10 mouse cellular contexts compared by ENCODE assay signal in the genomic region with DNA sequence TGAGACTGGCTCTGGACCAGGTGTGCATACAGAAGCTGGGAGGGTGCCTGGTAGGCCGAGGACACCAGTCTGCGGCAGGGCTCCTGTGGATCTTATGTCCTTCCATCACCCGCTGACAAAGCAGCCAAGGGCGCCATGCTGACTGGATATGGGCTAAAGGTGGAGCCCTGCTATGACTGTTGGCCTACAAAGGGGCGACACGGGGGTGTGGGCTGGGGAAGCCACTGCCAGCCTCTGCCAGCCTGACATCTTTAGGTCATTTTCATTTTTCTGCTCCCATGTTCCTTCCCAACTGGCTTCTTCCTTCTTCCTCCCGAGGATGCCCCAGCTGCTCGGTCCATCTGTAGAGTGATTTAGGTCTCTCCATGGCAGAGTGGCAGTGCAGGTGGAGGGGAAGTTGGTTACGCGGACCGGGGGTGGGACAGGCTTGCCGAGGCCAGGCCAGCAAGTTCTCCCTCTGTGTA.
DNase-seq lines count a peak whose midpoint lies in the region; ATAC-seq and TF ChIP-seq lines count a peak whose summit lies in the region.
"Had no signal": no experiment of that assay in that cellular context is flagged by ENCODE, and none has a peak within 500 bp of the region (broad histone marks: within the 10 kb centered on the region; RNA-seq: fewer than 3 reads in every experiment).

No protein-coding gene starts in this region.

- no peaks in the 10 kb centered on the region for H3K36me3 ChIP-seq in hindbrain, postnatal 0 days (ENCODE audit: insufficient read depth, low read length)
- H3K36me3 ChIP-seq in hindbrain, embryonic 14.5 days (replicated peaks; ENCODE audit: control insufficient read depth, insufficient read depth), result no peaks in the 10 kb centered on the region
- no peaks in the 10 kb centered on the region for H3K36me3 ChIP-seq in liver, embryonic 15.5 days (replicated peaks)

- intact Hi-C loops in left cerebral cortex, postnatal 25 days (cut with DNase I), result no loop called here

- 60% methylated on average over 12 of the region's 12 CpGs for WGBS in hindbrain, postnatal 0 days
- WGBS in hindbrain, embryonic 14.5 days, result 76% methylated on average over 12 of the region's 12 CpGs
- WGBS in bone marrow, adult 2 months, result 57% methylated on average over 12 of the region's 12 CpGs
- WGBS in liver, embryonic 15.5 days (ENCODE audit: insufficient replicate concordance), result 58% methylated on average over 12 of the region's 12 CpGs

- peaks cover 44% of the 10 kb centered on the region for H3K4me1 ChIP-seq in hindbrain, postnatal 0 days (ENCODE audit: insufficient read depth, low read length)
- peaks cover 52% of the 10 kb centered on the region for H3K4me1 ChIP-seq in hindbrain, embryonic 14.5 days (replicated peaks; ENCODE audit: control insufficient read depth, insufficient read depth, low read length)
- peaks cover 2% of the 10 kb centered on the region; the same call in 1 of the 2 replicates for H3K4me1 ChIP-seq in bone marrow, adult 2 months (ENCODE audit: control insufficient read depth, insufficient read depth, low read length)
- H3K4me1 ChIP-seq in liver, embryonic 15.5 days (replicated peaks), result peaks cover 61% of the 10 kb centered on the region

- no peak overlapping the region for H3K27ac ChIP-seq in hindbrain, postnatal 0 days
- no peak overlapping the region for H3K27ac ChIP-seq in hindbrain, embryonic 14.5 days
- H3K27ac ChIP-seq in bone marrow, adult 2 months (ENCODE audit: control insufficient read depth, insufficient read depth, low read depth, low read length, poor library complexity), result peak overlapping the region; percentile 12; the same call in 1 of the 2 replicates
- H3K27ac ChIP-seq in liver, embryonic 15.5 days (replicated peaks), result no peak overlapping the region; the same call in 1 of the 2 replicates

- ATAC-seq in hindbrain, postnatal 0 days, result peak; percentile 8; the same call in 1 of the 2 replicates
- no peak for ATAC-seq in hindbrain, embryonic 14.5 days (ENCODE audit: low FRiP score)
- no peak for ATAC-seq in liver, embryonic 15.5 days (ENCODE audit: insufficient read depth)
- ATAC-seq: lung, postnatal 0 days had no signal

- TF ChIP-seq CTCF in hindbrain, postnatal 0 days (IDR thresholded peaks at IDR 0.05; ENCODE audit: low read depth), result no peak
- TF ChIP-seq CTCF in bone marrow, adult 2 months (IDR thresholded peaks at IDR 0.05; ENCODE audit: control insufficient read depth, insufficient read depth, low read length), result no peak

- no peak for TF ChIP-seq POLR2A in bone marrow, adult 2 months (IDR thresholded peaks at IDR 0.05; ENCODE audit: borderline replicate concordance, control insufficient read depth, low read depth, low read length)

- no peak for DNase-seq in hindbrain, postnatal 0 days (ENCODE audit: low spot score)
- DNase-seq in hindbrain, embryonic 14.5 days (ENCODE audit: low spot score), result no peak
- peak; percentile 60 to 66 for DNase-seq in cerebellum, postnatal 10 days
- no peak for DNase-seq in natural killer cell, adult 2 months (ENCODE audit: low spot score in 2 of 2)
- DNase-seq in left cerebral cortex, postnatal 25 days (ENCODE audit: low spot score in 2 of 2), result no peak
- DNase-seq: kidney, adult 11 months; right cerebral cortex, postnatal 25 days had no signal

- no peaks in the 10 kb centered on the region for H3K9me3 ChIP-seq in hindbrain, postnatal 0 days (ENCODE audit: low read length)
- H3K9me3 ChIP-seq in hindbrain, embryonic 14.5 days (ENCODE audit: control insufficient read depth, low read length), result no peaks in the 10 kb centered on the region
- H3K9me3 ChIP-seq in liver, embryonic 15.5 days (replicated peaks), result no peaks in the 10 kb centered on the region

- no peak overlapping the region for H3K4me2 ChIP-seq in hindbrain, postnatal 0 days (ENCODE audit: low read depth, low read length)
- no peak overlapping the region for H3K4me2 ChIP-seq in hindbrain, embryonic 14.5 days (replicated peaks)
- peak overlapping the region; percentile 48 for H3K4me2 ChIP-seq in liver, embryonic 15.5 days

- H3K4me3 ChIP-seq in hindbrain, postnatal 0 days (ENCODE audit: low read length), result no peak overlapping the region
- H3K4me3 ChIP-seq in hindbrain, embryonic 14.5 days (replicated peaks; ENCODE audit: low read length), result no peak overlapping the region
- H3K4me3 ChIP-seq in bone marrow, adult 2 months (replicated peaks; ENCODE audit: control insufficient read depth, low read depth, low read length), result no peak overlapping the region
- H3K4me3 ChIP-seq in liver, embryonic 15.5 days (replicated peaks), result no peak overlapping the region

- no peak overlapping the region for H3K9ac ChIP-seq in hindbrain, postnatal 0 days (replicated peaks; ENCODE audit: low read length)
- no peak overlapping the region for H3K9ac ChIP-seq in hindbrain, embryonic 14.5 days
- H3K9ac ChIP-seq in liver, embryonic 15.5 days, result no peak overlapping the region

- no peaks in the 10 kb centered on the region for H3K27me3 ChIP-seq in hindbrain, postnatal 0 days (ENCODE audit: insufficient read depth, low read length)
- H3K27me3 ChIP-seq in hindbrain, embryonic 14.5 days (ENCODE audit: control insufficient read depth, insufficient read depth, low read length), result no peaks in the 10 kb centered on the region
- H3K27me3 ChIP-seq in liver, embryonic 15.5 days, result no peaks in the 10 kb centered on the region

Comparison
In these comparisons a context has a peak if more than half of its experiments do, and no peak if none do; other contexts are left out.
1. DNase-seq: peak in cerebellum, postnatal 10 days (2 of 2); none in hindbrain, postnatal 0 days (single experiment), hindbrain, embryonic 14.5 days (single experiment), natural killer cell, adult 2 months (0 of 2) and left cerebral cortex, postnatal 25 days (0 of 2).